Mouse (Mus musculus) neural tube, embryonic 11.5 days (tissue): ENCODE measurements around the gene Per1. TPM values are rescaled to one million over a fixed set of nuclear protein-coding genes. Genes with fewer than 3 reads are reported as not detected.

Source experiments
- ATAC-seq: fragments of 200-750 bp; cut with Nextera tagmentation; 2 replicates; pipeline ENCODE4 v1.8.0; 2017; ENCODE audit warnings: moderate number of reproducible peaks, mild to moderate bottlenecking, moderate TSS enrichment, moderate library complexity; ENCODE audit not compliant: insufficient read depth, low FRiP score, low TSS enrichment
- DNase-seq: peaks from one replicate; pipeline ENCODE4 v3.0.0-alpha.2; 2015; ENCODE audit warnings: low spot score
- H3K27ac ChIP-seq: fragments of 300-500 bp; sonication (generic); 2 replicates; pipeline ENCODE4 v1.5.1; 2014; ENCODE audit warnings: low read depth, mild to moderate bottlenecking, low read length
- H3K27me3 ChIP-seq: fragments of 300-500 bp; sonication (generic); 2 replicates; pipeline ENCODE4 v1.6.1; 2014; ENCODE audit warnings: mild to moderate bottlenecking, low read length, mixed read lengths; ENCODE audit not compliant: control insufficient read depth, insufficient read depth
- H3K36me3 ChIP-seq: fragments of 300-500 bp; sonication (generic); 2 replicates; pipeline ENCODE4 v1.6.1; 2014; ENCODE audit warnings: mild to moderate bottlenecking, low read length, moderate library complexity, mixed read lengths; ENCODE audit not compliant: control insufficient read depth, insufficient read depth
- H3K4me1 ChIP-seq: fragments of 300-500 bp; sonication (generic); 2 replicates; pipeline ENCODE4 v1.6.1; 2014; ENCODE audit warnings: low read length, mixed read lengths; ENCODE audit not compliant: control insufficient read depth, insufficient read depth
- H3K4me2 ChIP-seq: fragments of 300-500 bp; sonication (generic); 2 replicates; pipeline ENCODE4 v1.6.1; 2014; ENCODE audit warnings: low read depth, mild to moderate bottlenecking, moderate library complexity
- H3K4me3 ChIP-seq: fragments of 300-500 bp; sonication (generic); 2 replicates; pipeline ENCODE4 v1.5.1; 2014; ENCODE audit warnings: low read depth, low read length
- H3K9ac ChIP-seq: fragments of 300-500 bp; sonication (generic); 2 replicates; pipeline ENCODE4 v1.6.1; 2014; ENCODE audit warnings: mild to moderate bottlenecking, low read length
- H3K9me3 ChIP-seq: fragments of 300-500 bp; sonication (generic); 2 replicates; pipeline ENCODE4 v1.6.1; 2016; ENCODE audit warnings: low read length; ENCODE audit not compliant: control insufficient read depth
- WGBS: fragments of 180-500 bp; shearing (Covaris S2); extraction: QIAGEN DNeasy Blood & Tissue Kit; methylation state at CpG from one replicate; pipeline ENCODE4 v1.1.7; 2014; 5-methylcytosine and 5-hydroxymethylcytosine counted together
- polyA plus RNA-seq: library from polyadenylated mRNA; unstranded; fragments of >200 nt; fragmentation: Nextera tagmentation; extraction: Ambion mirVana; gene quantifications from 2 replicates; pipeline ENCODE4 v1.2.1, GENCODE M21; 2014

Per1 gene
- polyA plus RNA-seq, 1 experiment from 2014 or later, result 10.9 TPM

- DNase-seq (peak; percentile 96), ATAC-seq (peak; percentile 74)
- no peaks in the 10 kb centered on the region for H3K9me3 ChIP-seq
- under 1% methylated on average over 47 of the region's 47 CpGs for WGBS
- peak within 1 kb of the TSS; percentile 85 for H3K9ac ChIP-seq
- H3K4me3 ChIP-seq, result peak within 1 kb of the TSS; percentile 47
- H3K36me3 ChIP-seq, result no peaks in the 10 kb centered on the region
- H3K27me3 ChIP-seq, result no peaks in the 10 kb centered on the region
- H3K4me2 ChIP-seq, result peak within 1 kb of the TSS; percentile 75
- peaks cover 11% of the 10 kb centered on the region for H3K4me1 ChIP-seq
- peak within 1 kb of the TSS; percentile 64 for H3K27ac ChIP-seq
These were observed 24.3 kb upstream of the Per1 start, which contains the start of gene Tmem107 for GRCm38 (mm10) chr11:69070590-69071222. Tmem107 (plus strand) TSS chr11:69070806.

- 28% methylated on average over 9 of the region's 9 CpGs for WGBS
- H3K9ac ChIP-seq, result peak overlapping the region; percentile 85
- H3K9me3 ChIP-seq, result no peaks in the 10 kb centered on the region
- no peaks in the 10 kb centered on the region for H3K36me3 ChIP-seq
- H3K4me1 ChIP-seq, result peaks cover 7% of the 10 kb centered on the region
- no peaks in the 10 kb centered on the region for H3K27me3 ChIP-seq
- H3K4me3 ChIP-seq, result peak overlapping the region; percentile 47
- H3K27ac ChIP-seq, result no peak overlapping the region
- no peak for ATAC-seq
- H3K4me2 ChIP-seq, result peak overlapping the region; percentile 75
- DNase-seq, result no peak
These were observed 23.8 kb upstream of the Per1 start for GRCm38 (mm10) chr11:69071262-69071661.

- Histone ChIP-seq H3K9ac (0 out of 2 replicates have a peak overlapping the region, but pooled peaks have one; percentile 12), H3K4me1 (peaks cover 2% of the 10 kb centered on the region; the same call in 1 of the 2 replicates), H3K36me3 (no peaks in the 10 kb centered on the region), H3K4me2 (peak overlapping the region; percentile 46), H3K27me3 (no peaks in the 10 kb centered on the region), H3K27ac (0 out of 2 replicates have a peak overlapping the region, but pooled peaks have one; percentile 91), H3K4me3 (peak overlapping the region; percentile 24; the same call in 1 of the 2 replicates), H3K9me3 (no peaks in the 10 kb centered on the region)
- 81% methylated on average over 11 of the region's 11 CpGs for WGBS
- no peak for DNase-seq
- ATAC-seq, result no peak
These were observed 22.8 kb upstream of the Per1 start for GRCm38 (mm10) chr11:69072234-69072633.

- 13% methylated on average over 9 of the region's 9 CpGs for WGBS
- DNase-seq (no peak), ATAC-seq (no peak)
- Histone ChIP-seq H3K9ac (0 out of 2 replicates have a peak overlapping the region, but pooled peaks have one; percentile 12), H3K27ac (peak overlapping the region; percentile 91), H3K4me2 (peak overlapping the region; percentile 46), H3K36me3 (no peaks in the 10 kb centered on the region), H3K27me3 (no peaks in the 10 kb centered on the region), H3K4me3 (peak overlapping the region; percentile 24), H3K4me1 (peaks cover 2% of the 10 kb centered on the region; the same call in 1 of the 2 replicates), H3K9me3 (no peaks in the 10 kb centered on the region)
These were observed 22.4 kb upstream of the Per1 start for GRCm38 (mm10) chr11:69072666-69073064.

GRCm38 (mm10) chr11:69073065-69073888 is 21.7 kb upstream of the Per1 start:
- WGBS, result 0% methylated on average over 14 of the region's 14 CpGs
- DNase-seq, result peak; percentile 79

GRCm38 (mm10) chr11:69073951-69074775 is 20.9 kb upstream of the Per1 start:
- no peak for DNase-seq
- peak overlapping the region; percentile 29; the same call in 1 of the 2 replicates for H3K27ac ChIP-seq
- peaks cover 2% of the 10 kb centered on the region; the same call in 1 of the 2 replicates for H3K4me1 ChIP-seq
- no peaks in the 10 kb centered on the region for H3K9me3 ChIP-seq
- no peak overlapping the region for H3K4me2 ChIP-seq
- H3K27me3 ChIP-seq, result no peaks in the 10 kb centered on the region
- no peak overlapping the region for H3K9ac ChIP-seq
- H3K36me3 ChIP-seq, result no peaks in the 10 kb centered on the region
- 34% methylated on average over 6 of the region's 6 CpGs for WGBS
- ATAC-seq, result no peak
- H3K4me3 ChIP-seq, result no peak overlapping the region

More at GRCm38 (mm10) chr11:69073065-69073888, 21.7 kb upstream of the Per1 start:
- Histone ChIP-seq H3K27me3 (no peaks in the 10 kb centered on the region), H3K9ac (peak overlapping the region; percentile 76), H3K4me2 (peak overlapping the region; percentile 46), H3K9me3 (no peaks in the 10 kb centered on the region), H3K27ac (peak overlapping the region; percentile 91), H3K36me3 (no peaks in the 10 kb centered on the region), H3K4me3 (peak overlapping the region; percentile 24), H3K4me1 (peaks cover 2% of the 10 kb centered on the region; the same call in 1 of the 2 replicates)
- ATAC-seq, result peak; percentile 75

GRCm38 (mm10) chr11:69074776-69075069 is 20.3 kb upstream of the Per1 start:
- no peak overlapping the region for H3K27ac ChIP-seq
- H3K9me3 ChIP-seq, result no peaks in the 10 kb centered on the region
- no peak overlapping the region for H3K4me3 ChIP-seq
- ATAC-seq (no peak), DNase-seq (no peak)
- H3K27me3 ChIP-seq, result no peaks in the 10 kb centered on the region
- H3K9ac ChIP-seq, result no peak overlapping the region
- H3K4me1 ChIP-seq, result peaks cover 2% of the 10 kb centered on the region; the same call in 1 of the 2 replicates
- H3K36me3 ChIP-seq, result no peaks in the 10 kb centered on the region
- no peak overlapping the region for H3K4me2 ChIP-seq
- 55% methylated on average over 2 of the region's 2 CpGs for whole genome bisulfite sequencing

- Histone ChIP-seq H3K4me1 (peaks cover 2% of the 10 kb centered on the region; the same call in 1 of the 2 replicates), H3K27me3 (no peaks in the 10 kb centered on the region), H3K36me3 (no peaks in the 10 kb centered on the region), H3K27ac (no peak overlapping the region), H3K9me3 (no peaks in the 10 kb centered on the region), H3K9ac (no peak overlapping the region), H3K4me2 (no peak overlapping the region), H3K4me3 (no peak overlapping the region)
- WGBS, result 45% methylated on average over 8 of the region's 9 CpGs
- DNase-seq (no peak), ATAC-seq (no peak)
These were observed 19.1 kb upstream of the Per1 start for GRCm38 (mm10) chr11:69075764-69076479.
